Mouse (Mus musculus) T-cell, adult 2 months (primary cell): ENCODE measurements around the gene Ccdc6.

Experiments used
- DNase-seq: peaks from one replicate; pipeline ENCODE4 v3.0.0; 2022; ENCODE audit warnings: low spot score

Gene Ccdc6

GRCm38 (mm10) chr10:70168396-70168795 is 71.5 kb downstream of the Ccdc6 start:
- no peak for DNase-seq

GRCm38 (mm10) chr10:70169044-70169443 is 72.1 kb downstream of the Ccdc6 start:
- no peak for DNase-seq

GRCm38 (mm10) chr10:70173314-70173713 is 76.4 kb downstream of the Ccdc6 start:
- peak; percentile 41 for DNase-seq

- DNase-seq: no peak
These were observed 77.7 kb downstream of the Ccdc6 start for GRCm38 (mm10) chr10:70174494-70175190.

- peak; percentile 45 for DNase-seq
These were observed 83.8 kb downstream of the Ccdc6 start for GRCm38 (mm10) chr10:70180727-70181126.

GRCm38 (mm10) chr10:70181279-70181972 is 84.5 kb downstream of the Ccdc6 start:
- DNase-seq: no peak

GRCm38 (mm10) chr10:70183210-70184080 is 86.5 kb downstream of the Ccdc6 start:
- DNase-seq: no peak

- no peak for DNase-seq
These were observed 89.2 kb downstream of the Ccdc6 start for GRCm38 (mm10) chr10:70186136-70186535.

GRCm38 (mm10) chr10:70186586-70186985 is 89.7 kb downstream of the Ccdc6 start:
- DNase-seq: no peak

- no peak for DNase-seq
These were observed 92.9 kb downstream of the Ccdc6 start for GRCm38 (mm10) chr10:70189864-70190263.

- no peak for DNase-seq
These were observed 97.4 kb downstream of the Ccdc6 start for GRCm38 (mm10) chr10:70194283-70194682.

- no peak for DNase-seq
These were observed 98.4 kb downstream of the Ccdc6 start for GRCm38 (mm10) chr10:70195279-70195678.

- DNase-seq: no peak
These were observed 98.9 kb downstream of the Ccdc6 start for GRCm38 (mm10) chr10:70195786-70196185.

- no peak for DNase-seq
These were observed 99.7 kb downstream of the Ccdc6 start for GRCm38 (mm10) chr10:70196666-70197065.

- DNase-seq: no peak
These were observed 100.7 kb downstream of the Ccdc6 start for GRCm38 (mm10) chr10:70197601-70198000.

GRCm38 (mm10) chr10:70198012-70198411 is 101.1 kb downstream of the Ccdc6 start:
- DNase-seq: no peak

GRCm38 (mm10) chr10:70198951-70199463 is 102.1 kb downstream of the Ccdc6 start:
- DNase-seq: no peak

- DNase-seq: no peak
These were observed 102.7 kb downstream of the Ccdc6 start for GRCm38 (mm10) chr10:70199466-70200210.

- no peak for DNase-seq
These were observed 104.1 kb downstream of the Ccdc6 start for GRCm38 (mm10) chr10:70200889-70201500.

- DNase-seq: no peak
These were observed 107.8 kb downstream of the Ccdc6 start, which contains the start of gene Mrln for GRCm38 (mm10) chr10:70204505-70205399. TSS of gene Mrln (plus strand) at chr10:70204664.
